Mouse (Mus musculus): ENCODE data around the gene Rai14.

Rai14 gene

GRCm38 (mm10) chr15:10720671-10721070 lies 6.2 kb upstream of the Rai14 start:
- no peak for DNase-seq (ENCODE audit: low spot score in 2 of 2)

DNA sequence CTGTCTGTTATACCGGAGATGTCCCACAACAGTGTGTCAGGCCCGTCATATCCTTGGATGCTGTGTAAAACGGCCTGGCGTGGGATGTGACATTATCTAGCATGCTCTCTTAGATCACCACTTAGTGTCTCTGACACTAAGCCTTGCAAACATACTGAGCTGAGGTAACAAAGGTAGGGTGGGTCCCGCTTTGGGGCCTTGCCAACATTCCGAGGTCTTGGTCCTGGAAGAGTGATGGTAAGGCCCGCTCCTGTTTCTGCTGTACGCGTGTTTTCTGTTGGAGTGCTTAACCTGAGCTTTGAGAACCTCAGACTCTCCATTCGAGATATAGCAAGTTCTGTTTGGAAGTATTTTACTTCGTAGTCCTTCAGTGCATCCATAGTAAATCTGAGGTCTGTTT lies 5.8 kb upstream of the Rai14 start:
- no peak for DNase-seq (ENCODE audit: low spot score in 2 of 2)

DNA sequence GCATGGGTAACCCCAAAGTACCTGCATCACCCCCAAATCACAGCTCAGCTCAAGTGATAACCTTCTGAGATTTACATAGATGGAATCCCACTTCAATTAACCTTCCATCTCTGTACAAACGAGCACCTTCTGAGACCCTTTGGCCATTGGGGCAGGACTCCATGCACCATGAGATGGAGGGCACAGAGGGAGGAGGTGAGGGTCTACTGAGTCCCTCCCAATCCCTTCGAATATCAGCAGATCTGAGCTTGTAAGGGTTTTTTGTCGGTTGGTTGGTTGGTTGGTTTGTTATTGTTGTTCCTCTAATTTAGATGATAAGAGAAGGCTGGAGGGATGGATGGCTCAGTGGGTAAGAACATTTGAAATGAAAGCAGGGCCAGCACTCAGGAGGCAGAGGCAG lies 5.1 kb upstream of the Rai14 start:
- DNase-seq (ENCODE audit: low spot score in 2 of 2): no peak

DNA sequence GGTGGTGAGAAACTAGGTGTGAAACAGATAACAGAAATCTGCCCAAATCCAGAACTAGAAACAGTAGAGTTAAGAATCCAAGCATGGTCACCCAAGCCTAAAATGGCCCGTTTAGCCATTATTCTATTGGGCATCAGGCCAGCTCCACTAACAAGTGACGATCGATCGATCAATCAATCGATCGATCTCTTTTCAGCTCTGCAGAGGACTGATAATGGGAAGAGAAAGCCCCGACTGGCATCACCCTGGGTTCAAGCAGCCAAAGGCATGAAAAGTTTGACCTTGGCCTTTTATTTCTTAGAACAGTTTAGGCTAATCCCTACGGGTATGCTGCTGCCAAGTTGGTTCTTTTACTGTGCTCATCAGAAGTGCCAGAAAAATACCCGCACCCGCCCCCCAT lies 4.3 kb upstream of the Rai14 start:
- DNase-seq (ENCODE audit: low spot score in 2 of 2): no peak

GRCm38 (mm10) chr15:10717284-10717683 lies 2.9 kb upstream of the Rai14 start:
- no peak for DNase-seq (ENCODE audit: low spot score in 2 of 2)

DNA sequence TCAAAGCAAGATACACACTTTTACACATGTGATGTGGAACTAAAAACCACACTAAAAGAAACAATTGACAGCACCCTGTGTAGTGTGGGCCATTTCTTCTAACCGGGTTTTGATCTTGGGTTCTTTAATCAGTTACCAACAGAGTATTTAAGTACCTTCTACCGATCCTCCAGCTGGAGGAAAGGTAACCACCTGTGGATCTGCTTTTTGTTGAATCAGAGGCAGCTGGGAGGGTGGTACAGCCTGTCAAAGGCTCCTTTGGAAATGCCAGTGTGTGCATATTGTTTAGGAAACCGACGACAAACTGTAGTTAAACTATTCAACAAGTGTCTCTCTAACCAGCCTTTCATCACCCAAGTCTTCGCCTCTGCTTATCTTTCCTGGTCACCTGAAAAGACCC lies 1.5 kb upstream of the Rai14 start:
- no peak for DNase-seq (ENCODE audit: low spot score in 2 of 2)

DNA sequence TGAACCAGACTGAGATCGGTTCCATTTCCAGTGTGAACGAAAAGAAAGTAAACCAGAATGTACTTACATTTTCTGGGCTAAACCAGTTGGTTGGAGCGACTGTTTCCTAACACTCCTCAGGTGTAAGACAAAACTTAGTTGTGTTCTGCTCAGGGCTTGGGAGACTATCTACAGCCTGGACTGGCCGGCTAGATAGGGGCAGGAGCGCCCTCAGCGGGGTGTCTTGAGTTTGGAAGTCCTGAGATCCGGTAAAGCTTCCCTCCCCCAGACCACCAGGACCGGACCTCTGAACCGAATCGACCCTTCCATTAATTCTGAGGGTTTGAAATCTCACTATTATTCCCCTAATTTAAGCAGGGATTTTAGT lies 698 bp upstream of the Rai14 start:
- no peak for DNase-seq (ENCODE audit: low spot score in 2 of 2)

GRCm38 (mm10) chr15:10713626-10714316 lies 653 bp downstream of the Rai14 start:
- no peak for DNase-seq (ENCODE audit: low spot score in 2 of 2)

- DNase-seq (ENCODE audit: low spot score in 2 of 2): no peak
These were observed 1.2 kb downstream of the Rai14 start for GRCm38 (mm10) chr15:10713181-10713625.

- no peak for DNase-seq (ENCODE audit: low spot score in 2 of 2)
These were observed 2.1 kb downstream of the Rai14 start for GRCm38 (mm10) chr15:10712288-10712687.

GRCm38 (mm10) chr15:10711231-10711630 lies 3.2 kb downstream of the Rai14 start:
- no peak for DNase-seq (ENCODE audit: low spot score in 2 of 2)

GRCm38 (mm10) chr15:10708591-10709272 lies 5.7 kb downstream of the Rai14 start:
- no peak for DNase-seq (ENCODE audit: low spot score in 2 of 2)

- no peak for DNase-seq (ENCODE audit: low spot score in 2 of 2)
These were observed 7.3 kb downstream of the Rai14 start for GRCm38 (mm10) chr15:10707109-10707508.

DNA sequence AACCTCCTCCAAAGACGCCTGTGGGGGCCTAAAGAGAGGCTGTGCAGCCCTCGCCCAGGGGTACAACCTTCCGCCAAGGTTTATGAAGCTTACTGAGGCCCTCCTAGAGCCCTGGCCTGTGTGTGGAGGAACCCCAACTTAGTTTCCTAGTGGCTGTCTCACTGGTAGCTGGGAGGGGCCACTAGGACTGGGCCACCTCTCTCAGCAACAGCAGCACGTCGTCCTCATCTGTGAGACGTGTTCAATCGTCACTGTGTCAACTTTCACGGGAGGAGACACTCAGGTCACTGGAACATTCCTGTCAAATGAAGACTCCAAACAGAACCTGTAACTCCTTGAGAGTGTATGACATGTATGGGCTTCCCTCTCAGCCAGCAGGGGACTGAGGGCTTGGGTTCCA lies 8.0 kb downstream of the Rai14 start:
- no peak for DNase-seq (ENCODE audit: low spot score in 2 of 2)

DNA sequence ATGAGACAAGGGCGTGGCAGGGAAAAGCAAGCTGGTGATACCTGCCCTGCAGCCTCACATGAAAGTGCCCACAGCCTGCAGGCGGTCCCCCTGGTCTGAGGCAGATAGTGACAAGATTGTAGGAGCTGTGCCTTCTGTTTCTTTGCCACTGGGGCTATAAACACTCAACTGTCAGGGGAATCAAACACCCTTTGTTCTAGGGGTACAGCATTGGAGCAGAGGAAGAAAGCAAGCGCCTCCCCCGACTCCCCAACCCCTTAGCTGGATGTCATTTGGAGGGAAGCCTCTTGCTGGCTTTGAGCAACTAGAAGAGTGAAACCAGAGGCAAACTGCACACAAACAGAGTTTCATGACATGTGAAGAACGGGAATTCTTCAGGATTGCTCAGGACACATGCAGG lies 8.7 kb downstream of the Rai14 start:
- DNase-seq (ENCODE audit: low spot score in 2 of 2): no peak

GRCm38 (mm10) chr15:10704328-10704727 lies 10.1 kb downstream of the Rai14 start:
- DNase-seq (ENCODE audit: low spot score in 2 of 2): no peak

DNA sequence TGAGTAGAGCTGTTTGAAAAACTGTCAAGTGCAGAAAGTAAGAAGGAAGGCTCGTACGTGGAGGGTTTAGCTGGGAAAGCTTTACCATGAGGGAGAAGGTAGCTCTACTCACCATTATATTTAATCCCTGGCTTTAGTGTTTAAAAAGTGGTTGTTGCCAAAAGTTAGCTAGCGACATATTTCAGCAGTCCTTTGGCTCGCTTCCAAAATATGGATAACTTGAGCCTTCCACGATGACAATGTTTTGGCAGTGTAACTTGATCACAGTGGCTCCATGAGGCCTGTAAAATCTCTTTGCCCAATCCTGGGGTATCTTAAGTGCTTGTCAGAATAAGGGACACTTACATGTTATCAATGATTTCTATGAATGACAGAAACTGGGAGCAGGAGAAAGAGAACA lies 12.9 kb downstream of the Rai14 start:
- DNase-seq (ENCODE audit: low spot score in 2 of 2): no peak

DNA sequence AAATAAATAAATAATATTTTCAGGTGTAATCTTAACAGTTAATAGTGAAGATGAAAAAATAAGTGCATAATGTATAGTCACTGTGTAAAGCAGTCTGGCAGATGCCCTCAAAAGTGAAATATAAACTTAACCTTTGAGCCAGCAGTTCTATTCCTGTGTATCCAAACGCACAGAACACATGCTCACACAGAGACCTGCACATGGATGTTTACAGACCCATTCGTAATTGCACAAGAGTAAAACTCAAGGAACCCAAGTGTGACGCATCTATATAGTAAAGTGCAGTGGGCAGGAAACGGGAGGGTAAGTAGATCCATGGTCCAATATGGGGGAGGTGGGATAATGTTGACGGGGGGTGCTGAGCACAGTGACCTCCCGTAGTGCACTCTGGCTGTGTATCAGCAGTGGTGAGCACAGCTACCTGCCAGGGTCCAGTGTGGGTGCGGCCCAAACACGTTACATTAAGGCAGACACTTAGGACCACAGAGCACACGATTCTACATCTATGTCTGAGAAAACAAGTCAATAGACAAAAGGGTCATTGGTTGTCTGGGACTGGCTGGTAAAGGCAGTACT lies 13.4 kb downstream of the Rai14 start:
- DNase-seq (ENCODE audit: low spot score in 2 of 2): no peak

DNA sequence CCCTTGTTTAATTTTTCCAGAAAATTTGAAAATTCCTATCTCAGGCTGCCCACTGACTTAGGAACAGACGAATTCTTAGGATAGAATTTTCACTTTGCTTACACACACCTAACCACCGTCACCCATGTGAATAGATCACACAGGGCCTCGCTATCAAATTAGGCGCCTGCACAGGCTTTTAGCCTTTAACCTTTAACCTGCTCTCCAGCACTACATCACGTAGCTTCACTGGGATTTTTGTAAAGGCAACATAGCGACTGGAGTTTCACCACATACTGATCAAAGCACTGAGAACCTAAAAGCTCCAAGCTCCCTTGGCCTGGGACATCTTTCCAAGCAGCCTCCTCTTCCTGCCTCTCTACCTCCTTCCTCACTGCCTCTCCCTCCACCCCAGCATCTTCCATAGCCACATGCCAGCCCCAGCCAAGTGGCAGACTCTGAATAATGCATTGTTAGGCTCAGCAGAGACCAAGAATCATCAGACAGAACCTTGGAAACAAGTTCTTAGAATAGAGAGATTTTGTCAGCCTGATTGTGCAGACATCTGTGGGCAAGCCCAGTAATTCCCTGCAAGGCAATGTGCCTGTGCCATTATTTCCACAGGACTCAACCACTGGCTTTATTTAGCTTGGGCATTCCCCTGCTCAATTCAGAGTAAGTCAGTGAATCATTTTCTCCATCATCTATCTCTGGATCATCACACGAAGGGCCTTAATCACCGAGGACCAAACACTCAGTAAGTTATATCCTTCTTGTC lies 17.8 kb downstream of the Rai14 start:
- DNase-seq (ENCODE audit: low spot score in 2 of 2): no peak

DNA sequence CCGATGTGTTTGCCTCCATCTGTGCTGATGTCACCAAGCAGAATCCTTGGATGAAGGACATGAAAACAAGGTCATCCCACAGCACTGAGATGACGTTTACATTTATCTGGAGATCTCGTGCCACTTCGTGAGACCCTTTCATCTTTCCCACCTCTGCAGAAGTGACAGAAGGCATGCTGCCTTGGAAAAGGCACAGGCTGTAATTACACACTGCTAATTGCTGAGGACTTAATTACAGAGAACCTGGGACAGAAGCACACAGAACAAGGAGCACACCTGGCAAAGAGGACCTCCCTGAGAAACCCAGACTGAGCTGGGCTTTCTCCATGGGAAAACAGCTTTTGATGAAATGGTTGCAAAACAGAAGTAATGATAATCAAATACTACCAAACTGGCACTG lies 21.8 kb downstream of the Rai14 start:
- no peak for DNase-seq (ENCODE audit: low spot score in 2 of 2)

GRCm38 (mm10) chr15:10691481-10691880 lies 22.9 kb downstream of the Rai14 start:
- no peak for DNase-seq (ENCODE audit: low spot score in 2 of 2)

DNA sequence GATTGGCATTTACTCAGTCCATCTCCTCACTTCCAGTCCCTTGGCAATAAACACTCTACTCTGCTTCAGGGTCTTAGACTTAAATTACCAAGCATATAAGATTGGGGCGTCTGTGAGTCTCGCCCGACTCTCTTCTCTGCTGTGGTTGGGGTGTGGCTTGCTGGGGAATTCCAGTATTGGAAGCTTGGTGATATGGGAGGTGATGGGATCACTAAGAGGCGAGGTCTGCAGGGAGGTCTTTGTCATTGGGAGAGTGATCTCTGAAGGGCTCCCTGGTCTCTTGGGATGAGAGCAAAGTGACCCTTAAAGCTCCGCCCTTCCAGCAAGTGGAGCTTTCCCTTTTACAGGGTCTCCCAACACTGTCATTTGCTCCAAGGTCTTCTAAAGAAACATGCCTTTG lies 23.5 kb downstream of the Rai14 start:
- no peak for DNase-seq (ENCODE audit: low spot score in 2 of 2)

DNA sequence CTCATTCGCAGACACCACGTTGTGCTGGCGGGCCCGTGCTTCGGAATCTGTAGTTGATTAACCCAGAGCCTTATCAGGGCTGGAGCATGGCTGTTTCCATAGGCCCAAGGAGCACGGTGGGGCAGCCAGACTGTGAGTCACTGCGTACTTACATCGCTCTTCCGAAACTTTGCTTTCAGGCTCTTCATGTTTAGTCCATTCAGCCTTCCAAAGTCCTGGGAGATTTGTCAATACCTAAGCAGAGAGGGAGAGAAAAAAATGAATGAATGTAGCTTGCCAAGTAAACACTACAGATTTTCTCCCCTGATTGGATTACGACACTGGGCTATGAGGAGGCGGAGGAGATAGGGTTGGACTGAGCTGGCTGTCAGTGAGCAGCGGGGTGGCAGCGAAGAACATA lies 24.2 kb downstream of the Rai14 start:
- peak in 1 of 2 experiments; percentile 33 for DNase-seq (ENCODE audit: low spot score in 2 of 2)
